Mouse (Mus musculus) layer of hippocampus, adult 11-12 months (tissue): ENCODE measurements at regions not wholly inside any gene's neighbourhood (a gene's known extent, or its start where the extent isn't known, plus 50 kb on each side); places are given as distances from the start of the nearest gene placed in this dataset.
A peak's percentile ranks its signal among the peaks of the same experiment; 100 is the strongest.

Experiments
- DNase-seq: peaks from one replicate; pipeline ENCODE4 v3.0.0; 2022; ENCODE audit warnings: low spot score

DNA sequence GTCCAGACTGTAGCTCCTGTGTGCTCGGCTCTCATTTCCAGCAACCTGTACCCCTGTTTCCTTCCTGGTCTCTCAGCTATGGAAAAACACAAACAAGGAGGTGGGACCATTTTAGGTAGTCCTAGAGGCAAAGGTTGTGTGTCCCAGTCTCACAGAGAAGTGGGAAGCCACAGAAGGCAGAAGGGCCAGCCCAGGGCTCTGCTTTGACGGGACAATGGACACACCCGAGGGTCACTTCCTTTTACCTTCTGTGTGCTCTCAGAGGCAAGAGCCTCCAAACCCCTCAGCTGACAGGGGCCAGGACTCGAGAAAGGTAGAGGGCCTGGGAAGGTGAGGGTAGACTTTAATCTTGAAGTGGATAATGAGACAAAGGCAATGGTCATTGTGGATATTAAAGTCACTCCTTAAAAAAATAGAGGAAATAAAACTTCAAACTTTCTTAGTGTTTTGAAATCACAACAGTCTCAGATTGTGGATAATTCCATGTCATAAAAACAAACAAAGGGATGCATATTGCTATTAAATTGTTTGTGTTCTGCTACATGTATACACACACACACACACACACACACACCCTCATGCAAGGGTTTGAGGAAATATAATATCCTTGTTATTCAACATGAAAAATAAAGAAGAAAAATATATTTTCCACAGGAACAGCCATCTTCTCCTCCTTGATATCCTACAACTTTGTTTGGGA lies 195.6 kb upstream of the Spdye4c start:
- DNase-seq = no peak

DNA sequence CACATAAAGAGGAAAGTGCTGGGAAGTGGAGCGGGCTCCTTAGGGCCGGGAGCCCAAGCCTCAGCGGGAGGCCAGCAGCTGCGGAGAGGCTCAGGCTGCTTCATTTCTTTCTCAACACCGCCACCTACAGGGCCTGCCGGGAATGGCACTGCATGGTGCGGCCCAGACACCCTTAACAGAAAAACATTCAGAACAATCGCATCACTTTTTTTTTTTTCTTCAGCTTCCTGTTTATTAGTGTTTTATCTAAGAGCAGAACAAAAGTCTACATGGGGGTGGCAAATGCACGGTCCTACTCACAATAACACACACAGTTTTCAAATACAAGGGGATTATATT lies 195.0 kb upstream of the Spdye4c start:
- peak; percentile 95 for DNase-seq

DNA sequence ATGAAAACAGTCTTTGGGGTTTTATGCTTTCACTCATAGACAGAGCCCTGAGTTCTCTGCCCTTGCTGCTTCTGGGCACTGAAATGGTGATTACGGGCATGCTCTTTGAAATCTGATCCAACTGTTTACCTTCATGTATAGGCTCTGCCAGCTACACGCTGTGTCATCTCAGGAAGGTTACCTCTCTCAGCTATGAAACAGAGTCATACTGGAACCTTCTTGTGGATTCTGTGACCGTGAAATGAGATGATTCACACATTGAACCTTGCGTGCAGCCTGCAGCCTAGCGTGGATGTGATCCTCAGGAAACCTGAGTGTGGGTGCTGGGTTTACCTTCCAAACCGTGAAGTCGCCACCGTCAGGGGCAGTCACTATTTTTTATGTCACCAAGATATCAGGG lies 189.7 kb upstream of the Spdye4c start:
- no peak for DNase-seq

DNA sequence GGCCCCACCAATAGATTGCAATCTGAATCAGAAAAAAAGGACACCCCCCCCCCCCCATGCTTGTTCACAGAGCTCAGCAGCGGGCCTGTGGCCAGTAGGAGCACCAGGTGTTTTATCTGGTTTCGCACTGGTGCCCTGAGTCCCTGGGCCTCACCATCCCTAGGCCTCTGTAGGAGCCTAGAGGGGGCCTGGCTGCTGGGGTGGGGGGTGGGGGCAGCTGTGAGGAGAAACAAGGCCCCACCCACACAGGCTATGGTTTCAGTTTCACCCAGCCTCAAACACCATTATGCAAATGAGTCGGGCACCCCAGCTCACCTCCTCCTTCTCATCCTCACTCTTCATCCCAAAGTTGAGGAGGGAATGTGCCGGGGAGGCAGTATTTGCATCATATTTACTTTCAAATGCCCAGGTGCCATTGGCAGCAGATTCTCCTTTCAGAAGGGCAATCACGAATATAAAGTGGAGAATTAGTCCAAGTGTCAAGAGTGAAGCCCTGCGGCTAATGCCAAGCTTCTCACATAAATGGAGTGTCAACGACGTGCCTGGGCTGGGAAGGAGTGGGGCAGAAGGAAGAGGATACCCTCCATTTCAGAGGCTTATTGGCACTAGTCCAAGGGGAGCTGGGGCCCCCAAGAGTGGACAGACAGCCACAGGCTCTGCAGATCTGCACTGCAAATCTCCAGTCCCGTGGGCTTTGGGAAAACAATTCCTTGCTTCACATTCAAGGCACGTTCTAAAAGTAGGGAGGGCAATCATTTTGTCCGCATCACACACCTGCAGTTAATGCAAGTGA lies 187.7 kb upstream of the Spdye4c start:
- no peak for DNase-seq

DNA sequence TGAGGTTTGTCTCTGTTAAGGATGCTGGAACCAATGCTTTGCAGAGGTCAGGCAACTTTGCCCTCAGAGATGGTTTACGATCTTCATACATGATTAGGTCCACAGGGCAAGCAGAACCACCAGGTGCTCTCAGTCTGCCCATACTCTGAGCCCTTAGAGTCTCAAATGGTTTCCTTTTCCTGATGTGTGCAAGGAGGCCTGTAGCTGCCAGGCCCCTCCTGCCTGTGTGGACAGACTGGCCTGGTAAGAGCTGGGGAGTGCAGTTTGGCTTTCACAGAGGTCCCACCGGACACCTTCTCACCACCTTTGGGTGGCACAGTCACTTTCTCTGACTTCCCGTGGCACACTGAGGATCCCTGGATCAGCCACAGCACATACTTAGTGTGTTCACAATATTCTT lies 186.6 kb upstream of the Spdye4c start:
- DNase-seq = no peak

DNA sequence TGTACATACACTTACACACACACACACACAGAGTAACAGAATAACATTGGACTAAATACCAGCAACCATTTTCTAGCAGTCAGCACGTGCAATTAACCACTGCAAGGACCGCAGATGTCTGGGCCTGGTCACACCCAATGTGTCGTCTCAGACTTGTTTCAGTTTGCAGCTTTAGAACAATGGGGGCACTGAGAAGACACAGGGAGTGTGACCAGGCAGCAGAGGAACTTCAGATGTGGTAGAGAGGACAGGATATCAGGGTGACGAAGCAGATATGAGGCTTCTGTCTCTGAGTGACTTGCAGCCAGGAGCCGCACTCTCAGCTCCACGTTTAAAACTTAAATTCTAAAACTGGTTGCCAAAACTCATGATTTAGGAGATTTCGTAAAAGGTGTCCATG lies 183.9 kb upstream of the Spdye4c start:
- no peak for DNase-seq

DNA sequence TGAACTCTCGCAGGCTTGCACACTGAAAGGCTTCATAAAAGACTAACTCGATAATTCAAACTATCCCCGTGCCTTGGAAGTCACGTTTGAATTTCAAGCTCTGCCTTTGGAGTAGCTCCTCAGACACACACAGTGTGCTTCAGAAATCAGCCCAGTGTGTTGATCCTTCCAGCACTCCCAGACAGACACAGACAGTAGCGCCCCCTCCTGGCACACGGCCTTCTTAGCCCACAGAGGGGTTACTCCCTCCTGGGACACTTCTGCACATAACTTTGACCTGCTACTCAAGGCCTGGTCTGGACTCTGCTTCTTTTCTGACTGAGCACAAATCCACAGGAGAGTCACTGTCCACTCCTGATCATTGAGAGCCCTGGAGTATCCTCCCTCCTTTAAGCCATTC lies 182.3 kb upstream of the Spdye4c start:
- no peak for DNase-seq

DNA sequence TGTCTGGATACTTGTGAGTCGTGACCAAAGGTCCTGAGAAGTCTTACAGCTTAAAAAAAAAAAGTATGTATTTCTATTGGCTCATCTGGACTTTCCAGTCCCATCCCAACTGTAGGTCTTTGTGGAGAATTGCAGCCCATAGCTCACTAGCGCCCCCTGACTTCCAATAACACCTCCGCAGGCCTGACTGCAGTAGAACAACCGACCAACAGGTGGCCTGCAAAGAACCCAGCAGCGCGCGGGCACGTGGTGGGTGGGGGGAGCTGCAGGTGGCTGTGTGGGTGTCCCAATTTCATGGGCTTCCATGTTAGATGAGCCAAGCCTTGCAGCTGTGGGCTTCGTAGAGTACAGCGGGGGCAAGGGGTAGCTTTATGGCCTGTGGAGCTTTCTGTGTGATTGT lies 178.7 kb upstream of the Spdye4c start:
- DNase-seq = peak; percentile 61

DNA sequence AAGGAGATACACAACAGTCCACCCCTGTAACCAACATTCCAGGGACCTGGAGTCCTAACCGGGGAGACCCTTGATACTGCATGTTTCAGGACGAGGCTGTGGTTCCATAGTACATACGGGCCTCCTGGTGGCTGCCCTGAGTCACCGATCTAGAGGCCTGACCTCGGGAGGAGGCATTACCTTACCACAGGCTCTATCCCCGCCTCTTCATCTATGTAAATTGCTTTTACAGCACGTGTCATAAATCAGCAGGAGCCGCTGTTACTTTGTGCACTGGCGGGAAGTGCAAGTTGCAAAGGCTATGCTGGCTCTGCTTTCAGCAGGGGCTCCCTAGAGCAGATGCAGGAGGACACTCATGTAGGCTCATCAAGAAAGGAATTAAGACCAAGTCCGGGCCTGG lies 178.0 kb upstream of the Spdye4c start:
- no peak for DNase-seq

DNA sequence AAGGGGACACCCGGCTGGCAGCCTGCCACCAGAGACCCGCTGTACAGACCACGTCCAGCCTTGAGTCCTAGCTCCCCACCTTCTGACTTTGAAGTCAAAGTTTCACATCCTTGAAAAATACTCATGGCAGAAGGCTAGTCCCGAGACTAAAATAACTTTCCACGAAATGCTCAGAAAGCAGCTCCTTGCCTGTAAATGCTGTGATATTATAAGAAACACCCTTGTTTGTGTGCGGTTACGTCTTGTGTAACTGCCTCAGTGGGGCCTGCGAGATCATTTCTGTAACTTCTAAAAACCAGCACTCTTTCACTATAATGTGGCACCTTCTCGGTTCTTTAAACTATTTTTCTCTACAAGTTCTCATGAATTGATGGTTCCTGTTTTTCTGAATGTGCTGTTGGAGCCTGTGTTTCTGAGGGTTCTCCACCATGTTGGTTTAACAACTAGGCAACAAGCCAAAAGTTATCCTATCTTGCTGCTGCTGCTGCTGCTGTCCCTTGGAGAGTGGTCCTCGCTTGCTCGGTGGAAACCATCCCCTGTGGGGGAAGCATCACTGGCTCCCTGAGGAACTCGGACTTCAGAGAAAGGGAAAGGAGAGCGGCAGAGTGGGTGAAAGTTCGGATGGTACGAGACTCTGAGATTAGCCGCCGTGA lies 176.3 kb upstream of the Spdye4c start:
- no peak for DNase-seq

DNA sequence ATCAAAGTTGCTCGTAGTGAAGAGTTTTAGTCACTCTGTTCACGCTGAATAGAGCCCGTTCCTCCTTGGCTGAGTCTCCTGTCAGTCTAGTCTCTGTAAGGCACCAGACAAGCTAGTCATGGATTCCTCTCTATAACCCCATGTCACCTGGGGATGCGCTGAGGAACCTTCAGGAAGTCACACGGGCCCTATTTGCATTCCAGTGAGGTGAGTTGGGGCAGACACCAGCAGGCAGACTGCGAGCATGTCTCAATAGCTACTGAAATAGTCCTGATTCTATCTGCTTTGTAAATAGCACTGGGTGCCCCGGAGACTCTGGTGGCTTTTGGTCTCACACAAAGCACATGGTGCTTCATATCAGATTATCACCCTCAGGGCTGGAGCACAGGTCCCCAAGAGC lies 174.6 kb upstream of the Spdye4c start:
- no peak for DNase-seq

DNA sequence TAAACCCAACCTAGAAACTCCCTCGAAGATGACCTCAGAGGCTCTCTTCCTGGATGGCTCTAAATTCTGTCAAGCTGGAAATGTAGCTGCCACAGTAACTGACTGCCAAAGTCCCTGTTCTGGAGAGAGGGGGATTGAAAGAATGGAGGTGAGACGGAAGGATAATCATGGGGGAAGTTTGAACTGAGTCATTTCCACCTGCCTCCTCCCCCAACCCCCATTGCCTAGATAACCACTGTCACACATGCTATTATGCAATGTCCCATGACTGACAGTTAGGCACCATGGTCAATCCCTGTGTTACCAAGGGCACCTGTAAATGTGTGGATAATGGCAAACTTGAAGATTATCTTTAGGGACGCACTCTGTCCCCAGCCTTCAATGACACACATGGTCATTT lies 172.0 kb upstream of the Spdye4c start:
- no peak for DNase-seq

DNA sequence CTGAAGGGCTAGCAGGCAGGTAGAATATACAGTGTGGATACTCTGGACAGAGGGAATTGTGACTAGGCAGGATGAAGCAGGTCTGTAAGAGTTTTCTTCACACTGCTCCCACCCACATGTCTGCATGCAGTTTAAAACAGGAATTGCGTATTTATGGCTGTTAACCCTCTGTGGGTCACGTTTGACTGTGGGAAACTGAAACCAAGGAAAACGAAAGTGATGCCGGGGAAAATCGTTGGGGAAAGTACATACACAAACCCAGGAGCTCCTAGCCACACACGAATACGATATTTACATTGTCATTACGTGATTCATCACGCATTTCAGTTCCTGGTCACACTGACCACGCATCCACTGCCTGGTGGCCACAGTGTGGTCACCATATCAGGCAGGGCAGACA lies 170.6 kb upstream of the Spdye4c start:
- DNase-seq = no peak

DNA sequence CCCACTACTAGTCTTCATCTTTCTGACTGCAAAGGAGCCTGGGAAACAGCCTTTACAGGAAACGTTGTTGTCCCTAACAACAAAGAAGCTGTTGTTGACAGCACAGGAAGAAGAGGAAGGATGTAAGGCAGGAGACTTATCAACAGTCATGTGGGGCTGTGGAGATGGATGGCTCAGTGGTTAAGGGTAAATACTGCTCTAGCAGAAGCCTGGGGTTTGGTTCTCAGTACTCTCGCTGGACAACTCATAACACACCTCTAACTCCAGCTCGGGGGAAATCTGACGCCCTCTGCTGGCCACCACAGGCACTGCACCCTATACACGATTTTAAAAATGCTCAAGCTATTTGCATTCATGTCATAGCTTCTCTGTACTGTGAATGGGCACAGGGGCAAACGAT lies 168.3 kb upstream of the Spdye4c start:
- no peak for DNase-seq

DNA sequence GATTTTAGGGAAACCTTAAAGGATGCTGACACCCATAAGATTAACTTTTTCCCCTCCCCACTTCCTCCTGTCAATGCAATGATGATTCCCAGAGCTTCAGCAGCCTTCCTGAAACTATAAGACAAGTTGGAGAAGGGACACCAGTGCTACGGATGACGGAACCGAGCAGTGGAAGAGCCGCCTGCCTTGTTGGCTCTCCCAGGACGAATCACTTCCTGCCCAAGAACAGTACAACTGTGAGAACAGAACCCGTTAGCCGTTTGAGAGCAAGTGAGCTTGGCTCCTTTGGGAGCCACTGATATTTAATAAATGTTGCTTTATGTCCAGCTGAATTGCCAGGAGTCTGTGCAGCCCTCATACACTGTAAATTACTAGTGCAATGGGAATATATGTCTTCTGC lies 166.8 kb upstream of the Spdye4c start:
- no peak for DNase-seq

DNA sequence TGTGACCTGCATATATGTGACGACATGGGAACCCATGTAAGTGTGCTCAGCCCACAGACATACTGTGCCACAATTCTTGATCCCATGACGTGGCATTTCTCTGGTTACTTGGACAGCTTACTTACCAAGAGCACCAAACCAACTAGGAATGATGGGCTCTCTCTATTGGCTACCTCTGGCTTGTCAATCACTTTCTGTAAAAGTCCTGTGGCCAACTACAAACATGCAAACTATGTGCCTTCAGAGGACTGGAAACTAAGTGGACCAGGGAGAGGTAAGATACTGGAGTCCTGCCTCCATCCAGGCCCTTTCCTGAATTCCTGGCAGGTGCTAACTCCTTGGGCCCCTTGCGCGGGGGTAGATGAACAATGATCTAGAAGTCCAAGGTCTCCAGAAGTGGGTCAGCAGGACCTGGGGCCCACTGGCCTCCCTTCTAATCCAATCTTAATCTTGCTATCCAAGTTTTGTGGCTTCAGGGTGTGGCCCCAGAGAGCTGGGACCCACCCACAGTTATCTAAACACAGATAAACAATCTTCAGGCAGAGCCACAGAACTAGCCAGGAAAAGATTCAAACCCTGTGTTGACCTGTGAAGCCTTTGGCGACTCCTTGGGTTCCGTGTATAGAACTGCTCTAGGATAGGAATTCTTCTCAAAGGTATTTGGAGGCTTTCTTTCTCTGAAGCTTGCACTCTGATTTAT lies 163.7 kb upstream of the Spdye4c start:
- DNase-seq = no peak

DNA sequence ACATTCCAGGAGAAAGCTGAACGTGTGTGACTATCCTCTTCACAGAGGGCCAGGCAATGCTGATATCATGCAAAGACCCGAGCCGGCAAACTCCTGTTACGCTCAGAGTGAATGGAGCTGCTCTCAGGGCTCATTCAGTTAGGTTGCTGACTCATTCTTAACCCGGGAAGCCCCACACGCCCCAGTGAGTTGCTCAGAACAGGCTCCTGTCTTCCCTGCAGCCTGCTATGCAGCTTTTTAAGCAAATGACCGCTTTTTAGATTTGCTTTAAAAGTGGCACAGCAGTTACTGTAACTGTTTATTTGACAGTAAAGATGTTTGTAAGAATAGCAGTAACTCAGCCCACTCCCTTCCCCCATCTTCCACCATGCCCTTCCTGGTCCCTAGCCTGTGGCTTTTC lies 162.9 kb upstream of the Spdye4c start:
- DNase-seq = no peak

DNA sequence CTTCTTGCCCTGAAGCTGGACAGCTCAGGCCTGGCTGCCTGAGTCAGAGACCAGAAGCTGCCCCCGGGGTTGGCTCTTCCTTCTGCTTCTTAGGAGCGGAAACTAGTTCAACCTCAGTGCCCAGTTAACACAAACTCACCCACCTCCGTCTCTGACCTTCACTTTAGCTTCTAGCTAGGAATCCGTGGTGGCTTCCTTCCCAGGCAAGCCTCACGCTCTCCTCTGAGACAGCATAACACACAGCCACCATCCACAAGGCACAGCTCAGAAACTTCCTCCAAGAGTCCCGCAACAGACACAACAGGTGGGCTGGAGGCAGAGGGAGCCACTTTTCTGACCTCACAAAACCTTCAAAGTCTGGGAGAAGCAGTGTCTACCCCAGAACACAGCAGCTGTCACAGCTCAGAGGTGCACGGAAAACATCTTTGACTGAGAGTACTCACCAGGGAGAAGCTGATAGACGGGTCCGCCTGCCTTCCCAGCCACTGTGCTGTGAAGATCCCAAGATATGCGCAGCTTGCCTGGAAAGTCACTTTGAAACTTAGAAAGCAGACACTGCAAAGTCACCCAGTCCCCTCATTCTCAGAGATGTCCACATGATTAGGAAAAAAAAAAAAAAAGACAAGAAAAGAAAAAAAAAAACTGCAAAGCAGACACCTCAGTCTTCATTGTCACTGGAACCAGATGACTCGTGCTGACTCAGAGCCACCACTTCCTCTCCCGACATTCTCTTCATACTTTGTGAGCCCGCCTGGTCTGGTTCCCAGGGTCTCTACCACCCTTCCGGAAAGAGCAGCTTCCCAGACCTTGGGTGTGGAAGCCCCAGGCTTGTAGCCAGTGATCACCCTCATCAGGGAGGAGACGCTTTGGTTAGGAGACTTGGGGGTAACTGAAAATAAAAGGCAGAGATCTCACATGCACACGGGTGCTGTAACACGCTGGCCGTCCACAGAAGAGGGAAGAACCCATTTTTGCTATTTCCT lies 162.1 kb upstream of the Spdye4c start:
- no peak for DNase-seq

DNA sequence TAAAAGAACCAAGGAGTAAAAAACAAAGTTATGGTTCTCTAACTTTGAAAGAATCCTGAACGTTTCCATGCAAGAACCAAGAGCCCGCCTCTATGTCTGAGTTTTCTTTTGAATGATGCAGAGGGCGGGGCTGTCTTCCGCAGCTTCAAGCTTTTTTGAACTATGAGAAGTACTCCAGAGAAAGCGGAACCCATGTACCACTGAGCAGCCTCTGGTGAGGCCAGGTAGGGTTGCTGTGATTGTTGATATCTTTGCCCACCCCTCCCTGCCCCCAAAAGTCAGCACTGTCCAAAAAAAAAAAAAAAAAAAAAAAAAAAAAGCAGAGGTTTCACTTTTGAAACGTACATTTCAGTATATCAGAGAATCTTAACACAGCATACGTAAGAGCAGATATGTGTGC lies 161.2 kb upstream of the Spdye4c start:
- DNase-seq = no peak

DNA sequence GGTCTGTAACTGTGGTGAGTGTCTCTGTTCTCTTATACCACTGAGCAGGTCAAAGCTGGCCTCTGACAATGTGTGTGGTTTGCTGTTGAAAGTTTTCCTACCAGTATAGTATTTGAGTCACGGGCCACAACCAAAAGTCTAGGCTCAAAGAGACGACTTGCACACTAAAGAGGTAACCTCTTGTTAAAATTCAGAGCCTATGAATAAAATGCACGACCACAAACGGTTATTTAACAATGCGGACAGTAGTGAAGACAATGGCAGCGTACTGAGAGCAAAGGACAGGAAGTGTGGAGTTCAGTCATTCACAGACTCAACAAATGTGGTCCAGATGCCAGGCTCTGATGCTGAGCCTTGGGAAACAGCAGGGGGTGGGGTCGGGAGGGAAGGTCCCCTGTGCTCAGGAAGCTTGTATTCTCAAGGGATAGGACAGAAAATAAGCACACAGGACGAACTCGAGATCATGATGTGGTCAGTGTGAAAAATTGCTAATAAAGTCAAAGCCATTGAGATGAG lies 160.2 kb upstream of the Spdye4c start:
- no peak for DNase-seq

DNA sequence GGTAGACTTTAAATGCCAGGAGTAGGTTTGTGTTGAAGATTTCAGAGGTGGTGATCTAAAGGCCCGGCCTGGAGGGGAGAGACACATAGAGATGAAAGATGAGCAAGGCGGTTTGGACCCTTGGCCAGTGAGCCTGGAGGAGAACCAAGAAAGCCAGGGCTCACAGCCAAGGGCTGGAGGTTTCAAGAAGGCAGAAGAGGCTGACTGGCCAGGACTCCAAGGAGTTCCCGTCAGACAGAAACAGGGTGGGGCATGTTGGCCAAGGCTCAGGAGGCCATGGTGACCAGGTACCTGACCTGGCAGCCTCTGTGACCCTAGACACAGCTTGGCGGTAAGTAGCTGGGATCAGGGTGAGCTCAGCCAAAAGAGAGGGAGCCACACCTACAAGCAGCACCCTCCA lies 159.3 kb upstream of the Spdye4c start:
- DNase-seq = no peak
